ENCODE assay signal across 24 mouse cellular contexts in the genomic region with DNA sequence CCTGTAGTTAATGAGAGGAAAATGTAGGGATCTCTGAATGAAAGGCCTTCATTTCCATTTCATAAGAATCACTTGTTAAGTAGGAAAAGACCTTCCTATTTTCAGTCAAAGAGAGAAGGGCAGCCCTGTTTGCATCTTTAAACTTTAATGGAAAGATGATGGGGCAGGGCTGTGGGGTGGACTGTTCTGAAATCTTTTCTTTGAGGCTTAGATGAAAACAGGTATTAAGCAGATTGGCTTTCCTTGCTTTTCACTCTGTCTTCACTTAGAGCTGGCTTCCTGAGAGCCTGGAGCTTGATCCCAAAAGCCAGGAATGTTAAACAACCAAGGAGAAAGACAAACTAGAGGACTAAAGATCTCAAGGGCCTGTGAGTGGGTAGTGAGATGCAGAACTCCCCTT.
"Had no signal": no experiment of that assay in that cellular context is flagged by ENCODE, and none has a peak within 500 bp of the region (broad histone marks: within the 10 kb centered on the region; RNA-seq: fewer than 3 reads in every experiment).

No protein-coding gene starts in this region.

- H3K4me2 ChIP-seq: heart, embryonic 12.5 days; hindbrain, embryonic 12.5 days; hindbrain, embryonic 14.5 days; limb, embryonic 13.5 days; limb, embryonic 15.5 days; liver, embryonic 12.5 days had no signal

- H3K4me1 ChIP-seq: heart, embryonic 10.5 days; heart, embryonic 12.5 days; hindbrain, embryonic 10.5 days; hindbrain, embryonic 12.5 days; limb, embryonic 13.5 days; limb, embryonic 15.5 days; liver, embryonic 12.5 days had no signal

- H3K4me3 ChIP-seq: heart, embryonic 10.5 days; heart, embryonic 12.5 days; hindbrain, embryonic 10.5 days; hindbrain, embryonic 12.5 days; limb, embryonic 13.5 days; limb, embryonic 15.5 days; liver, embryonic 12.5 days had no signal

- H3K9me3 ChIP-seq: heart, embryonic 10.5 days; heart, embryonic 12.5 days; hindbrain, embryonic 10.5 days; hindbrain, embryonic 12.5 days; limb, embryonic 13.5 days; limb, embryonic 15.5 days; liver, embryonic 12.5 days had no signal

- H3K27ac ChIP-seq: heart, embryonic 10.5 days; hindbrain, embryonic 10.5 days; hindbrain, embryonic 12.5 days; hindbrain, embryonic 14.5 days; limb, embryonic 13.5 days; limb, embryonic 15.5 days; liver, embryonic 12.5 days; liver, embryonic 14.5 days had no signal

- ATAC-seq: hindbrain, embryonic 16.5 days; inflammation-experienced regulatory T-cells, adult 6 months; intestine, embryonic 16.5 days; liver, embryonic 12.5 days had no signal

- H3K27me3 ChIP-seq: heart, embryonic 12.5 days; hindbrain, embryonic 12.5 days; limb, embryonic 13.5 days; limb, embryonic 15.5 days; liver, embryonic 12.5 days had no signal

- DNase-seq: gastrocnemius, postnatal 10 days; gastrocnemius, postnatal 25 days; heart, adult 18-20 months; heart, postnatal 10 days; heart, postnatal 4 days; kidney, adult 18-20 months; kidney, adult 8-10 months; kidney, postnatal 10 days; kidney, postnatal 25 days; layer of hippocampus, adult 9-11 months; layer of hippocampus, postnatal 36 days; left cerebral cortex, postnatal 4 days had no signal

- H3K9ac ChIP-seq: heart, embryonic 12.5 days; hindbrain, embryonic 12.5 days; hindbrain, embryonic 14.5 days; limb, embryonic 13.5 days; limb, embryonic 15.5 days; liver, embryonic 12.5 days; liver, embryonic 14.5 days had no signal

- H3K36me3 ChIP-seq: heart, embryonic 10.5 days; heart, embryonic 12.5 days; hindbrain, embryonic 10.5 days; hindbrain, embryonic 12.5 days; limb, embryonic 13.5 days; limb, embryonic 15.5 days; liver, embryonic 12.5 days had no signal
